Mouse (Mus musculus): ENCODE results near the gene Nt5c2. TPM values are rescaled to one million over a fixed set of nuclear protein-coding genes. Genes with fewer than 3 reads are reported as not detected.
"Not testable (repeated sequence)": the region's sequence is repeated elsewhere in the genome, so short reads cannot be mapped to it uniquely, and the experiment has no call there.

The Nt5c2 gene
- polyA plus RNA-seq, 1 experiment = 46.7 TPM

DNA sequence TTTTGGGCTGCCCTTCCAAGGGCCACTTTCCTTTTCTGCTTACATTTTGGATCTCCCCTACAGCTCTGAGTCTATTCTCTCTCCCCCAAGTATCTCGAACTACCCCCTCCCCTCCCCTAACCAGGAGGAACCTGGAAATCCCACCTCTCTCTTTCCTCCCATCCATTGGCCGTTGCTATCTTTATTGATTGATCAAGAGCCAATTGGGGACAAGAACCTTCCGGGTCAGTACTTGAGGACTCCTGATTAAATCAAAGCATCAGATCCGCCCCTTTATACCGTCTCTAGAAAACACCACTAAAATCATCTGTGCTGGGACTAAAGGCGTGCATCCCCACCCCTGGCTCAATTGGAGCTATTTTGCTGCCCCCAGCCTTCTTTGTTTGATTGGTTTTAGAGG lies 33.5 kb downstream of the Nt5c2 start:
- TF ChIP-seq CTCF (IDR thresholded peaks at IDR 0.05; ENCODE audit: extremely low read depth, insufficient read depth, low read length) (no peak), POLR2A (IDR thresholded peaks at IDR 0.05; ENCODE audit: extremely low read depth, insufficient read depth, low read length) (no peak)
- Histone ChIP-seq H3K27ac (ENCODE audit: insufficient read depth, low read length) (no peak overlapping the region), H3K4me1 (ENCODE audit: control insufficient read depth, insufficient read depth, low read length) (peaks cover 3% of the 10 kb centered on the region; the same call in 1 of the 2 replicates), H3K4me3 (ENCODE audit: insufficient read depth, low read length) (no peak overlapping the region)

DNA sequence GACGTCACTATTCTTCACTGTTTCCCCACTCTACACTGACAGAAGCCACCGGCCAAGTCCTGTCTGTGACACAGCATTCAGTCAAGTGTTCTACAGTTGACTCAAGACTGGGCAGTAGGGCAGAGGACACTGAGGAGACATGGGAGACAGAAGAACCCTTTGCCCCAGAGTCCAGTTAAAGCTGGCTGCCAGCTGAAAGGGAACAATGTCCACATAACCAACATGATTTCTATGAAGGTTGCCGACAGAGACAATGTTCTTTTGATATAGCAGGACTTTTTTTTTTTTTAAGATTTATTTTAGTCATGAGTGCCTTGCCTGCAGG lies 35.2 kb downstream of the Nt5c2 start:
- Histone ChIP-seq H3K4me3 (ENCODE audit: insufficient read depth, low read length) (no peak overlapping the region), H3K4me1 (ENCODE audit: control insufficient read depth, insufficient read depth, low read length) (peaks cover 3% of the 10 kb centered on the region; the same call in 1 of the 2 replicates), H3K27ac (ENCODE audit: insufficient read depth, low read length) (no peak overlapping the region)
- TF ChIP-seq CTCF (IDR thresholded peaks at IDR 0.05; ENCODE audit: extremely low read depth, insufficient read depth, low read length) (no peak), POLR2A (IDR thresholded peaks at IDR 0.05; ENCODE audit: extremely low read depth, insufficient read depth, low read length) (no peak)

DNA sequence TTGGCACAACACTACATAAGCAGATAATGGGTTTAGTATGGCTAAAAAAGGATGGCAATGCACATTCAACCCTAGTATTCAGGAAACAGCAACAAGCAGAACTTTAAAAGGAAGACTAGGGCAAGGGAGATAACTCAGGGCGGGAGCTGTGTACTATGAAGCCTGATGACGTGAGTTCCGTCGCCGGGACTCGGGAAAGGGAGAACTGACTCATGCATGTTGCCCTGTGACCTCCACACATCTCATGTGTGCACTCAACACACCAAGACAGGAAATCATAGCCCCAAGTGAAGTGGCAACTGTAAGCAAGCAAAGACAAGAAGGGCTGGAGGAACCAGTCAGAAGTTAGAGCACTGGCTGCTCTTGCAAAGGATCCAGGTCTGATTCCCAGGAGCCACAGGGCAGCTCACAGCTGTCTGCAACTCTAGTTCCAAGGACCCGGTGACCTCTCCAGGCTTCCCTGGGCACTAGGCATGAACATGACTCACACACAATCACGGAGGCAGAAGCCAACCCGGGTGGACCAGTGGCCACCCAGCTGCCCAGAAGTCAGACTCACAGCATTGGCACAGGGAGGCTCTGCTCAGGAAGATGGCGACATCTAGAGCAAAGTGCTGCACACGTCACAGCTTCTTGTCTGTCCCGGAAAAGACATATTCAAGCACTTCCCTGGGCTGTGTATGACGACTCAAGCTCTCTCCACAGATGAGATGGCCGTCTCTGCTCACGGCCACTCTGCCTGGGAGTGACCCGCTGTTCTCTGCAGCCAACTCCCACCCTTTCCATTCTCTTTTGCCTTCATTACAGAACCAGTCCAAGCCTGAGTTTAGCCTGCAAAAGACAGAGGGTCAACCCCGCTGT lies 35.8 kb downstream of the Nt5c2 start:
- Histone ChIP-seq H3K4me3 (ENCODE audit: insufficient read depth, low read length) (no peak overlapping the region), H3K27ac (ENCODE audit: insufficient read depth, low read length) (no peak overlapping the region), H3K4me1 (ENCODE audit: control insufficient read depth, insufficient read depth, low read length) (peaks cover 3% of the 10 kb centered on the region; the same call in 1 of the 2 replicates)
- TF ChIP-seq CTCF (IDR thresholded peaks at IDR 0.05; ENCODE audit: extremely low read depth, insufficient read depth, low read length) (no peak), POLR2A (IDR thresholded peaks at IDR 0.05; ENCODE audit: extremely low read depth, insufficient read depth, low read length) (no peak)

- not testable (repeated sequence) for H3K4me3 ChIP-seq (ENCODE audit: insufficient read depth, low read length)
These were observed 36.9 kb downstream of the Nt5c2 start for GRCm38 (mm10) chr19:46978069-46978468.

GRCm38 (mm10) chr19:46977460-46977859 lies 37.5 kb downstream of the Nt5c2 start:
- no peak overlapping the region for H3K27ac ChIP-seq (ENCODE audit: insufficient read depth, low read length)
- no peak for TF ChIP-seq POLR2A (IDR thresholded peaks at IDR 0.05; ENCODE audit: extremely low read depth, insufficient read depth, low read length)
- no peak for TF ChIP-seq CTCF (IDR thresholded peaks at IDR 0.05; ENCODE audit: extremely low read depth, insufficient read depth, low read length)
- H3K4me3 ChIP-seq (ENCODE audit: insufficient read depth, low read length) = no peak overlapping the region
- peaks cover 3% of the 10 kb centered on the region; the same call in 1 of the 2 replicates for H3K4me1 ChIP-seq (ENCODE audit: control insufficient read depth, insufficient read depth, low read length)

More at GRCm38 (mm10) chr19:46978069-46978468, 36.9 kb downstream of the Nt5c2 start:
- not testable (repeated sequence) for H3K4me1 ChIP-seq (ENCODE audit: control insufficient read depth, insufficient read depth, low read length); H3K27ac ChIP-seq (ENCODE audit: insufficient read depth, low read length)

GRCm38 (mm10) chr19:46976743-46977142 lies 38.2 kb downstream of the Nt5c2 start:
- TF ChIP-seq POLR2A (IDR thresholded peaks at IDR 0.05; ENCODE audit: extremely low read depth, insufficient read depth, low read length) (no peak), CTCF (IDR thresholded peaks at IDR 0.05; ENCODE audit: extremely low read depth, insufficient read depth, low read length) (no peak)
- no peaks in the 10 kb centered on the region; the same call in 1 of the 2 replicates for H3K4me1 ChIP-seq (ENCODE audit: control insufficient read depth, insufficient read depth, low read length)
- no peak overlapping the region for H3K4me3 ChIP-seq (ENCODE audit: insufficient read depth, low read length)
- H3K27ac ChIP-seq (ENCODE audit: insufficient read depth, low read length) = no peak overlapping the region

DNA sequence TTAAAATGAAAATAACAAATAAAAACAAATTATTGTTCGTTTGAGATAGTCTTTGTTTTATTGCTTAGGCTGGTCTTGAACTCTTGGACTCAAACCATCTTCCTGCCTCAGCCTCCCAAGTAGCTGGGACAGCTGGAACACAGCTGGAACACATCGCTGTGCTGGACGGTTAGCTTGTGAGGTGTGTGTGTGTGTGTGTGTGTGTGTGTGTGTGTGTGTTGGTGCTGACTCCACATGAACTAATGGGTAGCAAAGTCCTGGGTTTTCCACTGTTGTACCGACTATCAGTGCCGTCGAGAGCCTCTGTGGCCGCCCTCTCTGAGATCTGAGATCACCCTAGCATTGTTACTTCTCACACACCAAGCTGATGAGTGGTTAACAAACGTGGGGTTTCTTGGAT lies 39.0 kb downstream of the Nt5c2 start:
- H3K27ac ChIP-seq (ENCODE audit: insufficient read depth, low read length) = no peak overlapping the region
- no peak for TF ChIP-seq CTCF (IDR thresholded peaks at IDR 0.05; ENCODE audit: extremely low read depth, insufficient read depth, low read length)
- no peak for TF ChIP-seq POLR2A (IDR thresholded peaks at IDR 0.05; ENCODE audit: extremely low read depth, insufficient read depth, low read length)

GRCm38 (mm10) chr19:46975565-46975964 lies 39.4 kb downstream of the Nt5c2 start:
- TF ChIP-seq POLR2A (IDR thresholded peaks at IDR 0.05; ENCODE audit: extremely low read depth, insufficient read depth, low read length) = no peak
- no peak for TF ChIP-seq CTCF (IDR thresholded peaks at IDR 0.05; ENCODE audit: extremely low read depth, insufficient read depth, low read length)
- Histone ChIP-seq H3K4me3 (ENCODE audit: insufficient read depth, low read length) (no peak overlapping the region), H3K27ac (ENCODE audit: insufficient read depth, low read length) (no peak overlapping the region), H3K4me1 (ENCODE audit: control insufficient read depth, insufficient read depth, low read length) (peaks cover 5% of the 10 kb centered on the region)

More for the DNA sequence above, 39.0 kb downstream of the Nt5c2 start:
- no peak overlapping the region for H3K4me3 ChIP-seq (ENCODE audit: insufficient read depth, low read length)
- H3K4me1 ChIP-seq (ENCODE audit: control insufficient read depth, insufficient read depth, low read length) = peaks cover 5% of the 10 kb centered on the region

GRCm38 (mm10) chr19:46972159-46972558 lies 42.8 kb downstream of the Nt5c2 start:
- Histone ChIP-seq H3K27ac (ENCODE audit: insufficient read depth, low read length) (no peak overlapping the region), H3K4me1 (ENCODE audit: control insufficient read depth, insufficient read depth, low read length) (peaks cover 12% of the 10 kb centered on the region), H3K4me3 (ENCODE audit: insufficient read depth, low read length) (no peak overlapping the region)
- no peak for TF ChIP-seq CTCF (IDR thresholded peaks at IDR 0.05; ENCODE audit: extremely low read depth, insufficient read depth, low read length)
- TF ChIP-seq POLR2A (IDR thresholded peaks at IDR 0.05; ENCODE audit: extremely low read depth, insufficient read depth, low read length) = no peak

DNA sequence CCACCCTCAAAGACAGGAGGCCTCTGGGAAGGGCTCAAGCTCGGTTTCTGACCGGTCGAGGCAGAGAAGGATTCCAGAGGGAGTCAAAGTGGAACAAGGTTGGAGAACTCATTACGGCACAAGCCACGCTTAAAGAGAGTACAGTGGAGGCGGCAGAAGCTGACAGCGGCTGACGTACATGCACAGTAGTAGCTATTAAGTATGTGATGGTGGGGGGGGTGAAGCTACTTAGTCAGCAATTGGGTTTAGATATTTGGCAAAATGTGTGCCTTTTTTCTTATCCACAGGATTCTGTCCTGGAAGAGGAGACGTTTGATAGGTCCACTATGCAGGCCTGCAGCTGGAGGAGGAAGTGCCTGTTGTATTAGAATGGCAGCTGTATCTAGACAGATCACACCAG lies 43.2 kb downstream of the Nt5c2 start:
- H3K4me1 ChIP-seq (ENCODE audit: control insufficient read depth, insufficient read depth, low read length) = peaks cover 12% of the 10 kb centered on the region
- TF ChIP-seq POLR2A (IDR thresholded peaks at IDR 0.05; ENCODE audit: extremely low read depth, insufficient read depth, low read length) (no peak), CTCF (IDR thresholded peaks at IDR 0.05; ENCODE audit: extremely low read depth, insufficient read depth, low read length) (no peak)
- peak overlapping the region; percentile 12; the same call in 1 of the 2 replicates for H3K27ac ChIP-seq (ENCODE audit: insufficient read depth, low read length)

More for the DNA sequence above, 43.2 kb downstream of the Nt5c2 start:
- H3K4me3 ChIP-seq (ENCODE audit: insufficient read depth, low read length) = no peak overlapping the region
